Mouse (Mus musculus): ENCODE results near the gene Helz2.
A peak's percentile ranks its signal among the peaks of the same experiment; 100 is the strongest.

The Helz2 gene

DNA sequence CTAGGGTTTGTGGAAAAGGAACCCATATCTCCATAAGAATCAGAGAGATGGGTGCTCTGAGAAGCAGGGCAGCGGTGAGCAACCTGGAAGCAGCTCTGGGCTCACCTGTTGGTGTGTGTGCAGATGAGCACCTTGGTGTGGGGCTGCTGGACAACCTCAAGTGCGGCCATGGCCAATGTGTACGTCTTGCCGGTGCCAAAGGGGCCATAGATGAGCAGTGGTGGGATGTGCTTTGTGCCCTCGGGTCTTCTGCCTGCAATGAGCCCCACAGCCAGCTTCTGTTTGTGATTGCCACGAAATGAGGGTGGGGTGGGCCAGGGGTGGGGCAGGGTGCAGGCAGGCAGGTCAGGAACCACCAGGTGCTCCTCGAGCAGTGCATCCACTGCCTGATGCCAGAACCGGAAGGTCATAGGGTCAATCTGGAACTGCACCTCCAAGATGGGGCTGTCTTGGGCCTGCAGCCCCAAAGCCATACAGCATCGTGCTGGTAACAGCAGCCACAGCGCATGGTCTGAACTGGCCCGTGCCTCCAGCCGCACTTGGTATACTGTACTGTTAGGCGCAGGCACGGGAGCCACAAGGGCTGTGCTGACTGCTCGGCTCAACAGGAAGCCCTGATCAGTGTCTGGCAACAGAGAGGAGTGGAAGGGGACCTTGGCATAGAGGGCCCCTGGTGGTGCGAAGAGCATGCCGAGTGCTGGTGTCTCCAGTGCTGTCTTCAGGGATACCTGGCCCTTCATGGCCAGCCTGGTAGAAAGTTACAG, 4.4 kb downstream of the Helz2 start:
- no peak for DNase-seq

DNA sequence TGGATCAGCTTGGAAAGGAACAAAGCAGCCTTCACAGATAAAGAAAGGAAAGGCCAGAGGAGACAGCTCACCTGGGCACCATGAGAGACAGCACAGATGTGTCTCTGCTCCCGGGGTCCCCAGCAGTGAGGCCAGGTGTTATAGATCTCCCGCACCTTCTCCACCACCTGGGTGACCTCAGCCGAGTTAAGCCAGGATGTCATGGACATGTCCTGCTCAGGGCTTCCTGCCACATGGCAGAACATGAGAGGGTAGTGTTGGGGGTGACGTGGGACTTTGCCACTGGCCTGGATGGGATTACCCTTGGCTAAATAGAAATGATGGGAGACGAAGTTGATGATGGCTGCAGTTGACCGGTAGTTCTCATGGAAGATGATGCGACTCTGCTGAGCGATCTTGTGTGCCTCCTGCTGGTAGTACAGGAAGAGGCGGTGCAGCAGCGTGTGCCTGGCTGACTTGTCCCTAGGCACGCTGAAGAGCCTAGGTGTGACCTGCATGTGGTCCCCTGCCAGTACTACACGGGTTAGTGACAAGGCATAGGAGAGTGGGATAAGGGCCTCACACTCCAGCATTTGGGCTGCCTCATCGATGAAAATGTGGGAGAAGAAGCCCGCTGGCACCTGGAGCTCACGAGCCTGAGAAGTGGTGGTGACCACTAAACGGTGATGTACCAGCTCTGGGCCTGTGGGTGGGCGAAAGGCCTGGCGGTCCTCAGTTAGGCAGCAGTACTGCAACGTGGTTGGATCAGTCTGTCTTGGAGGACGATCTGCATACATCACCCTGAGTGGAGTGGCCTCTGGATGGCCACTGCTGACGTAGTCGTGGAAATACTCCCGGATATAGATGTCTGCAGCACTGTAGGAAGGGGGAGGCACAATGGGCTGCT, 5.9 kb downstream of the Helz2 start:
- no peak for DNase-seq

DNA sequence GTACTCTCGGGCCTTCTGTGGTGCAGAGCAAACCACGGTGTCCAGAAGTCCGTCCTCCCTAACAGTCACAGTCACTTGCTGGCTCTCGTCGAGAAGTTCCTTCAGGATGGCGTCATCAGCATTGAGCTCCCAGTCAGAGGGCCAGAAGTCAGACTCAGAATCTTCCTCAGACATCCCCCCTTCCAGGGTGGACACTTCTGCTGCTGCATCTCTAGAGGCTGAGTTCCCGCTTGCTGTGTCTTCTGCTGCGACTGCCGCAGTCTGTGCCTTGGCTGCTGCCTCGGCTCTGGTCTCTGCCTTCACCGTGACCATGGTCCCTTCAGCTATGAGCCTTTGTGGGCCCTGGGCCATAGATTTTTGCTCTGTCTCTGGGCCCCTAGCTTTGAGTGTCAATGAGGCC, 7.1 kb downstream of the Helz2 start:
- no peak for DNase-seq

DNA sequence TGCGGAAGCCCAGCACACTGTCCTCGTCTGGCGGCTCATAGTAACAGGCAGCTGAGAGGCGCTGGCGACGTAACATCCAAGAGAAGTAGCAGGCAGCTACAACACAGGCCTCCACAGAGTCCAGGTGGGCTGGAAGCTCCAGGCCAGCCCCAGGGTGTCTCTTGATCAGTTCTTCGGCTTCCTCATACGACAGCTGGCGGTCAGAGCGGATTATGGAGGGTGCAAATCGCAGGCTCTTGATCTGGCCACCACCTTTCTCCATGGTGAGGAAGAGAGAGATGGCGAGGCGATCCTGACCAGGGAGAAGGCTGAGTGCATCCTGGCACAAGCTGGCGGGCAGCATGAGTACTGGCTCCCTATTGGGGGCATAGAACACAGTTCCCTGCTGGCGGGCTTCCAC, 8.4 kb downstream of the Helz2 start:
- DNase-seq, result no peak

DNA sequence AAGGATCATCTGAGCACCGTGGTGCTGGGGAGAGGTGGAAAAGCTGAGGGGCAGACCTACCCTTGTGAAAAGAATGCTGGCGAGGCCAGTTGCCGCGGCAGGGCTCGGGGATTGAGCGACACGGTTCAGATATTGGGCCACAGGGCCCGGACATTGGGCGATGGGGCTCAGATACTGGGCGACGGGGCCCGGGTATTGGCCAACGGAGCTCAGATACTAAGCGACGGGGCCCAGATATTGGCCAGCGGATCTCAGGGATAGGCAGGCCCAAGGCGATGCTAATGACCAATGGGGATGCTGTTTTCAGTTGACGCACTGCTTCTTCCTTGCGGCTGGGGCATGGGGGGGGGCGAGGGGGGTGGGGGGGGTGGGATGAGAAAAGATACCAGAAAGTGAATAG, 10.7 kb downstream of the Helz2 start:
- DNase-seq, result no peak

DNA sequence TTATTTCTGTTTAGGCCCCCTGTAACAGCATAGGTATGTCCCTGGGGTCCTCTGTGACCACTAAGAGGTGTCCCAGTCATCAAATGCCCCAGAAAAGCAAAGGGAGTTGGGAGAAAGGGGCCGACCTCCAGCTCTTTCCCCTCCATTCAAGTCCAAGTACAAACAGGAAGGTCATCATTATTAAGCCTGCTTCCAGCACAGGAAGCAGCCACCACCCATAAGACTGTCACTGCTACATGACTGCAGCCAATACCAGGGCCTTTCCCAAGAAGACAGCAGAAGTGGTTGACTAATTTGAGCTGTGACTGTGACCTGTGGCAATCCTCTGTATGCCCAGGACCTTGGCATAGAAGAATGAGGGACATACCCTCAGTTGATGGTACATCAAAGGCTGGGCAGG, 13.5 kb downstream of the Helz2 start:
- DNase-seq, result no peak

DNA sequence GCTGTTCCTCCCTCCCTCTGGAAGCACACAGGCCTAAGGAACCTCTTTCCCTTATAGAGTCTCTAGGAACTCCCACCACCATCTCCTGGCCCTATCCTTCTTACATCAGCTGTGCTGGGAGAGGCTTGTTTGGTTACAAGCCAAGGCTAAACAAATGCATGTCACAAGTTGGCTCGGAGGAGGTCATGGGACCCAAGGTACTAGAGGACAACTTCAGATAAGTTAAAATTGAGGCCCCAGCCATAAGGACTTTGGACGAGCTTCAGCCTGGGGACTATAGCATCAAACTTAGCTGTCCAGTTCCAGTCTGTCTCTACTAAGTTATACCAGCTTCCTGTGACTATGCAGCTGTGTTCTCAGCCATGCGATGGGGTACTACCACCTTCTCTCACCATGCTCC, 14.7 kb downstream of the Helz2 start:
- DNase-seq, result no peak

DNA sequence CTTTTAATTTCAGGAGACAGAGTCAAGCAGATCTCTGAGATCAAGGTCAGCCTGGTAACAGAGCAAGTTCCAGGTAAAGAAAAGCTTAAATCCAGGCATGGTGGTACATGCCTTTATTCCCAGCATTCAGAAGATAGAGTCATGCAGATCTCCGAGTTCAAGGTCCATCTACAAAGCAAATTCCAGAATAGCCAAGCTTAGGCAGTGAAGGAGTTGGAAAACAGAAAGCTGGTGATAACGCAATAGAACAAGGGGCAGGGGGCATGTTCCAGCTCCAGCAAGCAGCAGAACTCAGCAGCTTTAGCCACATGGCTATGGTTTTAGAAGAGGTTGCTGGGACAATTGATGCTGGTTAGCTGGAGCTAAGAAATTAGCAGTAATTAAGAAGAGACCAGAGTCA, 16.8 kb downstream of the Helz2 start:
- no peak for DNase-seq

DNA sequence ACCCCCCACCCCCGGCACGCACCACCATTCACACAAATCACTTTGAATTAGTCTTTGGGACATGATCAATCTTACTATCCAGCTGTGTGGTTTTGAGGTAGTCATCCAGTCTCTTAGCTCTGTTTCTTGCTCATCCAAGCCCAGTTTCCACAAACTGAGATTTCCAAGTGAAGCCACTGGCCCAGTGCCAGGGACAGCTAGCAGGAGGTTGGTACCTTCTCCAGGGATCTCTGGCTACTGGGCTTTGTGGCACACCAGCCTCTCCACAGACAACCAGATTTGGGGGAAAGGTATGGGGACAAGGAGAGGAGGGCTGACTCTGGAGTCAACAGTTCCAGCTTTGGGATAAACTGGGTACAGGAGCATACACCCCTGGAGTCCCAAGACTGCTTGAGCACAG, 21.5 kb downstream of the Helz2 start:
- DNase-seq, result no peak

DNA sequence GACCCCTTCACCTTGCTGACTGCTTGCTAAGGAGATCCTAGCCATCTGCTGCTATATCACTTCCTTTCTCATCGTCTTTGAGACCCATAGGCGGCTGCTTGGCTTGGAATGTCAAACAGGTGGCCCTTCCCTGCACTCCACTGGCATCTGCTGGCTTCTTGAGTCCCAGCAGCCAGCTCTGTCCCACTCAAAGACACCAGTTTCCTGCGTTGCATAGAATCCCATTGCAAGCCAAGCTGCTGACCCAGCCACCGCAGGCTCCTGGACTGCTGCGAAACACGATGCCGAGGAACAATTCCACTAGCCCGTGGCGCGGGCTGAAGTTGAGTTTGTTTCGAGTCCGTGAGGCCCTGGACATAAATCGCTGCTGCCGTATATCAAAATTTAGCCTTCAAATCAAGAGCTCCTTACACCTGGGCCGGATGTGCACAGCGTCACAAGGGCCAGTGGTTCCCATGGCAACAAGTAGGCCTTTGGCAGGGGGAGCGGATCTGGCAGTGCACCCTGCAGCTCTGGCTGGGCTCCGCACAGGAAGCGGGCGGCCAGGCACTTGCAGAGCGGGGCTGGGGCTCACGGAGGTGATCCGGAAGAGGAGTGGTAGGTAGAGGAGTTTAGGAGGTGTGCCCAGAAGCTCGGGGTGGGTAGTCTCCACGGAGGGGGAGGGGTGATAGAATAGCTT, 22.1 kb downstream of the Helz2 start, which contains the start of gene Fndc11:
Gene Fndc11, plus strand, starts transcription at position 476 of the 679 bp plus-strand sequence.
- DNase-seq, result peak; percentile 90

DNA sequence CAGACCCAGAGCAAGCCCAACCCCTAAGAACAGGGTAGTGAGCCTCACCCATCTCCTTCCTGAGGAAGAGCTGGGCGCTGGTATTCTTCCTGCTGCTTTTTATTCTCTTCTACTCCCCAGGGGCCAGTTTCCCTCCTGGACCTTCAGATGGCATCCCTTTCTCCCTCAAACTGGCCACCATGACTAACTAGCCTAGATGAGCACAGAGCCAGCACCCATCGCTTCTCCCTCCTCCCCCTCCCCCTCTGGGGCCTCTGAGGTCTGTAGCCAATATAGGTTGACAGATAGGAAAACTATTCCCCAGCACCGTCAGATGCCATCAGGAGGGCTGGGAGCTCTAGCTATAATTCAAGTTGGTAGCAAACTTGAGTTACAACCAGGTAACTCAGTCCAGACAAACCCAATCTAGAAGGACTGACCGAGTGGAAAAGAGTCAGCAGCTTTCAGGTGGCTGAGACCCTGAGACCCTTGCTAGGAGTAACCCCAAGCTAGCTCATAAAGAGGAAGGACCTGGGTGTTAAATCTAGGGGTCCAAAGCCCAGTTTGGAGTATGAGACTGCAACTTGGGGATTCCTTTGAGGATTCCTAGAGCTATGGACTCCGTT, 22.8 kb downstream of the Helz2 start:
- no peak for DNase-seq

DNA sequence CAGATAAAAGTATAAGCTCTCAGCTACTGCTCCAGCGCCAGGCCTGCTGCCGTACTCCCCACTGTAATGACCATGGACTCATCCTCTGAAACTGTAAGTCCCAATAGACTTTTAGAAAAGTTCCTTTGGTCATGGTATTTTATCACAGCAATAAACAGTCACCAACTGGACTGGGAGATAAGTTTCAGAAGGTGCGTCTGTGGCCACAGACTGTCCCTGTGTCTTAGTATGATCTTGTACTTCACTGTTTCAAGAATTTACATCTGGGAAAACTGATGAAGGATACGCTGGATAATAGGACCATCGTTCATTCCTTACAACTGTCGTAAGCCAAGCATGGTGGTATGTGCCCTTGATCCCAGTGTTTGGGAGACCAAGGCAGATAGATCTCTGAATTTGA, 25.8 kb downstream of the Helz2 start:
- DNase-seq, result no peak

DNA sequence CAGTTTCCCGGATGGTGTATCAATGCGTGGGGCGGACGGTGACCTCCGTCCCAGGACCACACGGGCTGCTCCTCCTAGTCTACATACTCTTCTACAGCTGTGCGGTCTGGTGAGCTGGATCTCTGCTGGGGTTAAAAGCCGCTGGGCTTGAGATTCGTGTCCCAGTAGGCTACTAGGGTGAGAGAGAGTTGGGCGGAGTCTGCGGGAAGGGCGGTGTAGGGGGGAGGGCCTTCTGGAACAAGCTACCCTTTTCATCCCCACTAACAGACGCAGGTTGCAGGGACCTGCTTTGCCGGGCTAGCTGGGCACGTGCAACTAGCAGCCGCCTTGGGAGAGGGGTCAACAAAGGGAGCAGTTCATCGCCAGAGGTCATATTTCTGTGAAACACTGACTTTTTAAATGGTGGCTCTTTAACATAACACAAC, 28.8 kb downstream of the Helz2 start, which contains the start of gene Srms:
Gene Srms, minus strand, starts transcription at position 165 of the 425 bp plus-strand sequence.
- peak; percentile 54 for DNase-seq

DNA sequence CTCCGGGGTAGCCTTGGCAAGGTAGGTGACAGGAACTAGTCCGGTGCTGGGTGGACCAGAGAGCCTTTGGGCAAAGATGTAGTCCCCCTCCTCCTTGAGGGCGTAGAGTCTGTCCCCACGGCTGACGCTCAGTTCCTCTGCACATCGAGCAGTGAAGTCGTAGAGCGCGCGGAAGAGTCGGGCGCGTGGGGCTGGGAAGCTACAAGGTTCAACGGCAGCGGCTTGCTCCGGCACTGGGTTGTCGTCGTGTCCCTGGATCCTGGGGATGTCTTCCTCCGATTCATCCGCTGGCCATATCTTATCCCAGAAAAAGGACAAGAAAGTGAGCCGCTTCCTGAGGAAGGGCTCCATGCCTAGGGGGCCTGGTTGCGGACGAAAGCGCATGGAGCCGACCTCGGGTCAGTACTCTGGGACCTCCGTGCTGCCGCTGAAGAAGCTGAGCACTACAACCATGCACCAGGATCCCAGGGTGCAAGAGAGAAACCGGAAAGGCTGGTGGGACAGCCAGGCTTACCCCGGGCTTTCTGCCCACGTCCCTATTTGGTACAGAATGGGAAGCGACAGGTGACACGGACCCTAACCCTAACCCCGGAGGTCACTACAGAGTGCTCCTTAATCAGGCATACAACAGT, 29.3 kb downstream of the Helz2 start:
- peak; percentile 58 for DNase-seq

DNA sequence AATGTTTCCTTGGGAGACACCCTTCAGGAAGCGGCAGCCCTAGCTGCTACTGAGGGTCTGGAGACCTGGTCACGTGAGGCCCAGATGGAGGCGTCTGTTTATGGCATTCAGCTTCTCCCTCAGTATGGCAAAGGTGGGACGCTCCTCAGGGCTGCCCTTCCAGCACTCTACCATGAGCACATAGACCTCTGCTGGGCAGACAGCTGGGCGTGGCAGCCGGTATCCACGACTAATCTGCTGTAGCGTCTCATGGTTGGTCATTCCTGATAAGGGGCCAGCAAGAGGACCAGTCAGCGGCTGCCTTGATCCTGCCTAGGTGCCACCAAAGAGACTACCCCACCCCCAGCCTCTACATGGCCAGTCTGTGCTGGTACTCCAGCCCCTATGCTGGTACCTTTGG, 35.7 kb downstream of the Helz2 start:
- no peak for DNase-seq

DNA sequence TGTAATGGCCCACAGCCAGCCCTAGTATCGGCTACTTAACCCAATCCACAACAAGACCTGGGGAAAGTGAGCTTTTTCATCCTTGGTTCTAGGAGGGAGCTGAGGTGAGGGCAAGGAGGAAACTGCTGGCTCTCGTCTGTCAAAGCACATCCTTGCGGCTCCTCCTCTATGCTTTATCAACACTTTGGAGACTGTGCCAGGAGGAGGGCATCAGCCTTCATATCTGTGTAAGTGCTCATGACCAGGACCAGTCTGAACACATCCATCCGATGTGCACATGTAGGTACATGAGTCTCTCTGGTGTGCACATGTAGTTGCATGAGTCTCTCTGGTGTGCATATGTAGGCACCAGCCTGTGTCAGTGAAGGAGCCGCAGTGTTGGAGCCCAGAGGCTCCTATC, 36.1 kb downstream of the Helz2 start:
- no peak for DNase-seq

DNA sequence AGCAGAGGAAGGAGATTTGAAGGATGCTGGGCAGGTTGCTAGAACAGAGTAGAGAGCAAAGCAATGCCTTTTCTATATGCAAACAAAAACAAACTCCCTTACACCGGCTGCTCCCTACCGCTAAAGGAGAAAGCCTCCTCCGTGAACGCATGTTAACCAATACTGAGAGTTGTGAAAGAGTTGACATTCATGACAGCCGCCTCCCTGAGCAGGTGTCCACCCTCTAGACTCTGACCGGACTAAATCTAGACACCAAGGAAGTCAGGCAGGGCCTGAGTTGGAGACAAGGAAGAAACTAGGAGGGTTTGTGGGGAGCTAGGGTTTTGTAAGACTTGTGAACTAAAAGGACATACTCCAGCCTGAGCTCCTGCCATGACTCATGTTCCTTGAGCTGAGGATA, 38.9 kb downstream of the Helz2 start:
- DNase-seq, result no peak

DNA sequence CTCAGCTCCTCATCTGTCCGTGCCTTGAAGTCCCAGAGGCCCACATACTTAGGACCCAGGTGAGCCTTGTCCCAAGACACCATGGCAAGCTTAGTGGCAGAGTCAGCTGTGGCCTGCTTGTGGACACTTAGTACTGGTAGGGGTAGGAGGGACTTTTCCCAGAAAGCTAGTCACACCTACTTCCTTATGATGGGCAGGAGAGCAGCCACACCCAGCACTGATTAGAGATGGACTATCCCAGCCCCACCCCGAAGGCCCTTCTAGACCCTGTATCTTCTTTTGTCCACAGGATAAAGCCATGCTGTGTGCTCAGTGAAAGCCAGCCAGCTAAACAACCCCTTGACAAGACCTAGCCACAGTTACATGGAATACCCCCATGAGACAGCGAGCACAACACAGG, 39.4 kb downstream of the Helz2 start, which contains the start of gene Ptk6:
Gene Ptk6, minus strand, starts transcription at position 368 of the 400 bp plus-strand sequence.
- DNase-seq, result no peak

DNA sequence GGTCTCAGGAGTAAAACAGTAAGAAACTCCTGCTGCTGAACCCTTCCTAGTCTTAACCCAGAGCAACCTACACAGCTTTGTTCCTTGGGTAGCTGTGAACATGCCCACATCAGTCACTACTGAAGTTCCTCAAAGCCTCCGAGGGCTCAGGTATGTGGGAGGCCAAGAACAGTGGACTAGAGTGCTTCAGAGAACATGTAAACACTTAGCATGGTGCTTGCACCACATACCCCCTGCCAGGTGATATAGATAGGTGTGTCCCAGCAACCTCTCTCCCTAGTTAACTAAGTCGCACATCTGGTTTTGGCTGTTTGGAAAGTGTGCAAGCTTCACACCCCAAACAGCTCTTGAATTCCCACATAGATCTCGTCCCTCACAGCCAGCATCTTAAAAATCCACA, 40.2 kb downstream of the Helz2 start:
- DNase-seq, result no peak

DNA sequence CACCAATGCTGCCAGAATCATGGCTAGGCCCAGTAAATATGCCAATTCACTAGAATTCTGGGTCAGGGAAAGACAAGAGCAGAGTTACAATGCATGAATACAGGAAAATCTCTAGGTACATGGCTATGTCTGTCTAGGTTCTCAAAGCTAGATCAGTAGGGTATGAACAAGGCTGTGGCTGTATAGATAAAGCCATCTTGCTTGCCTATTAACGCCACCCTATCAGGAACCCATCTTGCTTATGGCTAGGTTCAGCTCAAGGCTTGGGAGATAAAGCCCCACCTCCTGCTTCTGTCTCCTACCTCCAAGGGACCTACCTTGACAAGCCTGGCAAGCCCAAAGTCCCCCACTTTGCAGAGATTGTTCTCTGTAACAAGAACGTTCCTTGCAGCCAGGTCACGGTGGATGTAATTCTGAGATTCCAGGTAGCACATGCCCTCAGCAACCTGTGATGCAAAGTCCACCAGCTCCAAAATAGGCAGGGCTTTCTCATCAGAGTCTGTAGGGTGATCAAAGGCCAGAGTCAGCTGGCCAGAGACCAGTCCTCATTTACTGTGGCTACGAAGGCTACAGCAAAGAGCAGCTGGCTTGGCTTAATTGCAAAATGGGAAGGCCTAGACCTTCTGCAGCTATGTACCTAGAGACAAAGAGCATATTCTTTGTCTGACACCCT, 45.1 kb downstream of the Helz2 start:
- no peak for DNase-seq

DNA sequence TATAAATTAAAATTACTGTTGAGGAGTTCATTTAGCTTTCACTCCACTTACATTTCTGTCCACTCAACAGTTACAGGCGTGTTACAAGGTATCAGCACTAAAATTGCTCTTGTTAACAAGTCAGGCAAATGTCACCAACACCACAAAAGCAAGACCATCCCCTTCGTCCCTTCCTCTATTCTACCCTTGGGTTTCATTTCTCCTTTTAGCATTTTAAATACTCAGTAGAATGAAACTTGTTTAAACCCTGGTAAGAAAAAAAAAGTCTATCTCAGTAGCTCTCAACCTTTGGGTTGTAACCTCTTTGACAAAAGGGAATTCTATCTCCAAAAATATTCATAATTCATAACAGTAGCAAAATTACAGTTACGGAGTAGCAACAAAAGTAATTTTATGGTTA, 48.8 kb downstream of the Helz2 start:
- no peak for DNase-seq

DNA sequence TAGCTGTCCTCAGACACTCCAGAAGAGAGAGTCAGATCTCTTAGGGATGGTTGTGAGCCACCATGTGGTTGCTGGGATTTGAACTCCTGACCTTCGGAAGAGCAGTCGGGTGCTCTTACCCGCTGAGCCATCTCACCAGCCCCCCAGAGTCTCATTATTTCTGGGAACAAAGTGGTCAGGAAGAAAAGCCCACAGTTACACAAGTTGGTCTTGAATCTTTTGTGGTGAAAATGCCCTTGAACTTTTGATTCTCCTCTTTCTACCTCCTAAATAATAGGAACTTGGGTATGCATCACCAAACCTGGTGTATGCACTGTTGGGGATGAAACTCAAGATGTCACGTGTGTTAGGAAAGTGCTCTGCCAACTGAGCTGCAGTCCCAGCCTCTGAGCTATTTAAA, 49.9 kb downstream of the Helz2 start:
- no peak for DNase-seq

All from thymus, postnatal 4 days (tissue).